Mouse (Mus musculus): ENCODE data around the gene Fam171a1. TPM values are rescaled to one million over a fixed set of nuclear protein-coding genes. Genes with fewer than 3 reads are reported as not detected.
A peak's percentile ranks its signal among the peaks of the same experiment; 100 is the strongest.

The Fam171a1 gene
- polyA plus RNA-seq, 1 experiment from 2014 or later, result 28.1 TPM

DNA sequence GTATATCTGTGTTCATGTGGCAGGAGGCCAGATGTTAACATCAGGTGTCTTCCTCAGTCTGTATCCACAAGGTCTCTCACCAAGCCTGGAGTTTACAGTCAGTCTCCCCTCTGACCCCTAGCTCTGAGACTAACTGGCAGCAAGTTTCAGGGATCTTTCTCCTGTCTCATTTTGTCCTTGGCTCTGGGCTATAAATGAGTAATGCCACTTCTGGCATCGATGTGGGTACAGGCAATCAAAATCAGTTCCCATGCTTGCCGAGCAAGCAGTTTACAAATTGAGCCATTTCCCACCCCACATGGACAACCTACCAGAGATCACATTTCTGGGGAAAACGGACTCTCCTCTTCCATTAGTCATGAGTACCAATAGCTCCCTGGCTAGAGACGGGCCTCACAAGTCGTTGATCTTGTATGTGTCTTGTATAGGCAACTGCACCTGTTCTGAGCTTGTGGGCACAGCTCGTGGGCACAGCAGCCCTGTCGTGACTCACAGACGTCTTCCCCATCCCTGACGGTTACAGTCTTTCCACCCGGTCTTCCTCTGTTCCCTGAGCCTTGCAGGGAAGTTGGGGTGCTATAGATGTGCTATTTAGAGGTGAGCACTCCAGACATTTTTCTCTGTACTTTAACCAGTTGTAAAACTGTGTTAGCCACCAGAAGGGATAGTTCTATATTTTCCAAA is 43.8 kb downstream of the Fam171a1 start:
- no peak overlapping the region for H3K4me2 ChIP-seq
- no peaks in the 10 kb centered on the region for H3K36me3 ChIP-seq
- no peak overlapping the region for H3K4me3 ChIP-seq
- H3K27me3 ChIP-seq, result no peaks in the 10 kb centered on the region
- WGBS, result 73% methylated on average over 10 of the region's 10 CpGs
- ATAC-seq (ENCODE audit: insufficient number of reproducible peaks, insufficient read depth, low FRiP score, low TSS enrichment, low read depth), result no peak
- no peaks in the 10 kb centered on the region for H3K9me3 ChIP-seq
- no peak overlapping the region; the same call in 1 of the 2 replicates for H3K27ac ChIP-seq
- H3K4me1 ChIP-seq, result peaks cover 44% of the 10 kb centered on the region
- H3K9ac ChIP-seq, result no peak overlapping the region

DNA sequence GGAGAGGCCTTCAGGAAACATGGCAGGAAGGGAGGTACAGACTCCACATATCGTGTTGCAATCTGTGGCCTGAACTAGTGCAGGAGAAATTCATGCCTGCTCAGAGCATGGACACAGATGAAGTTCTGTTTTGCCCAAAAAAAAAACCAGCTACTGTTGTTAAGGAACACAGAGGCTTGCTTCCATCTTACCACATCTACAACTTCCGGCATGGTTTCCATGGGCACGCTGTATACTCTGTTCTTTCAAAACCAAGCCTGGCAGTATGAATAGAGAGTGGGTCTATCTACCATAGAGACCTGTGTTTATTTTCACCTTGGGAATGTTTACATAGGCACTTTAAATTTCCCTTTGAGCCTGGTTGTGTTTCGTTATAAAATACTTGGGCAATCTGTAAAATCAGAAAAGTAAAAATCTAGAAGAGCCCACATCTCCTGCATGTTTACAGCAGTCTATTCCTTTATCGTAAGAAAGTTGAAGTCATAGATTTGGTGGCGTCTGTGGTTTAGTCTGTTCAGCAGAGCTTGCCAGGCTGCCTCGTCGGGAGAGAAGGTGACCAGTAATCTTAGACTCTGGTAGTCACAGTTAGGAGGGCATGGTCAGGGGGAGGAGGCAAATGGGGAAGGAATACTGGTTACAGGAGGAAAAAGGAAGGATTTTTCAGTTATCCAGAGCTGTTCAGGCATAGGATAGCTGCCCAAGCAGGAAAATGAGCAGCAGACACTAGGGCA is 44.8 kb downstream of the Fam171a1 start:
- peak overlapping the region; percentile 39 for H3K27ac ChIP-seq
- no peak overlapping the region for H3K4me3 ChIP-seq
- ATAC-seq (ENCODE audit: insufficient number of reproducible peaks, insufficient read depth, low FRiP score, low TSS enrichment, low read depth), result peak; percentile 56; the same call in 1 of the 2 replicates
- no peak overlapping the region for H3K4me2 ChIP-seq
- H3K27me3 ChIP-seq, result no peaks in the 10 kb centered on the region
- H3K9me3 ChIP-seq, result no peaks in the 10 kb centered on the region
- no peak overlapping the region for H3K9ac ChIP-seq
- H3K4me1 ChIP-seq, result peaks cover 40% of the 10 kb centered on the region
- H3K36me3 ChIP-seq, result no peaks in the 10 kb centered on the region
- WGBS, result 61% methylated on average over 8 of the region's 8 CpGs

DNA sequence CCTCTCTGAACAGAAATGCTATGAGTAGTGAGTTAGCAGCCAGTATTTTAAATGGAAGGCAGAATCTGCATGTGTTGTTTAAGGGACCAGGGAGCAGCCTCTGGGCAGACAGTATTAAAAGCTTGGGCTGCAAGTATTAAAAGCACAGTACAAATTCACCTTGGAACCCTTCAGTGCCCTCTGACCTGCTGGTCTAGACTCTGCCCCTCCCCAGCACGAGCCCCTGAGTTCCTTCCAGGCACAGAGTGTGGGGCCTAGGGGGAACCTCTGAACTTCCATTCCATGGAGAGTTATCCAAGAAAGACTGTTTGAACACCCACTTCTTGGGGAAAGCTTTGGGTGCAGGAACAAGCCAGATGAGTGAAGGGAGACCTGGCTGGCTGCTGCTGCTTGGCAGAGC is 47.6 kb downstream of the Fam171a1 start:
- Histone ChIP-seq H3K4me2 (no peak overlapping the region), H3K27ac (no peak overlapping the region), H3K9me3 (no peaks in the 10 kb centered on the region), H3K4me1 (peaks cover 29% of the 10 kb centered on the region), H3K4me3 (no peak overlapping the region), H3K27me3 (no peaks in the 10 kb centered on the region), H3K9ac (no peak overlapping the region), H3K36me3 (no peaks in the 10 kb centered on the region)
- WGBS, result 29% methylated on average over 1 of the region's 1 CpGs
- ATAC-seq (ENCODE audit: insufficient number of reproducible peaks, insufficient read depth, low FRiP score, low TSS enrichment, low read depth), result no peak

DNA sequence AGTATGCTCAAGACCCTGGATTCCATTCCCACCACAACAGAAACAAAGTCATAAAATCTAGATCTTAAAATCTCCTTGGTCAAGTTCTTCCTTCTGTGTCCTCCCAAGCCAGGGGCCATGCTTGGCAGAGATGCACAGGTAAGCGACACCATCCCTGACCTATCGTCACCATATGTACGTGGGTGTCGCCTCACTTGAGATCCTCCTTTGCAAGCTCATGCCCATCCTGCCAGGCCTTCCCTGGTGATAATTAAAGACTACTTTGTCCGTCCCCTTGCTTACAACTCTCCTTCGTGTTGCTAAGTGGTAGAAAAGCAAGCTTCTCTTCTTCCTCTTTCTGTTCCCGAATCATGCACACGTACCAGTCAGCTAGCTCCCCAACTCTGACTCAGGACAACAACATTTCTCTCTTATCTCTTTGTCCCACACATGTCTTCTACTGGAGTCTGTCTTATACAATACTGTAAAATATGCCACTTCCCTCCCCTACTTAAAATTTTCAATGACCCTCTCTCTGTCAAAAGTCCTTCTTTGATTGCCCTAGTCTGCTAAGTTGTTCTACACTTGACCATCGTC is 49.6 kb downstream of the Fam171a1 start:
- no peaks in the 10 kb centered on the region for H3K9me3 ChIP-seq

DNA sequence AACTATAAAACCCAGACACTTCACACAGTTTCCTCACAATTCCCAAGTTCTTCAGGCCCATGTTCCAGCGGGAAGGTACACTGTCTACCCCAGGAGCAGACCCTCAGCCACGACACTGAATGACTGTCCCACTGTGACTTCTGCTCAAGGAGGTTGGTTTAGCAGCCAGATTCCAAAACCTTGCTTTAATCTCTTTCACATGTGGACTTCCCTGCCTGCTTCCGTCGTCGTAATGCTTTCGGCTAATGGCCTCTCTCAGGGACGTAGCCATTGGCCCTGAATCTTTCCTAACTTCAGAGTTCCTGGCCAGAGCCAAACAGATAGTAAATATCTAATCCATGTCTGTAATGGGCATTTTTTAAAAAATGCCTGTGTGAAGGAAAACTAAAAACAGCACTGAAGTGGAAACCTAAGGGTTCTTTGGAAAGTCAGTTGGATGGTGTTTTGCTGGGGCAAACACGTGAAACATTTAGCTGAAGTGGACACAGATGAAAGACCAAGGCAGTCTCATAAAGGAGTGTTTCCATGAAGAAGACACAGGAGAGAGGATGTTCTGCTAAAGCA is 51.1 kb downstream of the Fam171a1 start:
- Histone ChIP-seq H3K4me1 (0 out of 2 replicates have a peak, but pooled peaks cover 10% of the 10 kb centered on the region), H3K27me3 (no peaks in the 10 kb centered on the region), H3K4me3 (no peak overlapping the region), H3K9ac (no peak overlapping the region), H3K27ac (no peak overlapping the region), H3K36me3 (no peaks in the 10 kb centered on the region), H3K4me2 (no peak overlapping the region), H3K9me3 (no peaks in the 10 kb centered on the region)
- WGBS, result 49% methylated on average over 8 of the region's 8 CpGs
- no peak for ATAC-seq (ENCODE audit: insufficient number of reproducible peaks, insufficient read depth, low FRiP score, low TSS enrichment, low read depth)

More for the DNA sequence above, 49.6 kb downstream of the Fam171a1 start:
- no peaks in the 10 kb centered on the region for H3K27me3 ChIP-seq
- H3K4me2 ChIP-seq, result no peak overlapping the region
- H3K4me1 ChIP-seq, result peaks cover 19% of the 10 kb centered on the region
- no peak overlapping the region for H3K9ac ChIP-seq
- no peak overlapping the region for H3K27ac ChIP-seq
- no peaks in the 10 kb centered on the region for H3K36me3 ChIP-seq
- no peak overlapping the region for H3K4me3 ChIP-seq
- no peak for ATAC-seq (ENCODE audit: insufficient number of reproducible peaks, insufficient read depth, low FRiP score, low TSS enrichment, low read depth)
- 90% methylated on average over 9 of the region's 9 CpGs for WGBS

DNA sequence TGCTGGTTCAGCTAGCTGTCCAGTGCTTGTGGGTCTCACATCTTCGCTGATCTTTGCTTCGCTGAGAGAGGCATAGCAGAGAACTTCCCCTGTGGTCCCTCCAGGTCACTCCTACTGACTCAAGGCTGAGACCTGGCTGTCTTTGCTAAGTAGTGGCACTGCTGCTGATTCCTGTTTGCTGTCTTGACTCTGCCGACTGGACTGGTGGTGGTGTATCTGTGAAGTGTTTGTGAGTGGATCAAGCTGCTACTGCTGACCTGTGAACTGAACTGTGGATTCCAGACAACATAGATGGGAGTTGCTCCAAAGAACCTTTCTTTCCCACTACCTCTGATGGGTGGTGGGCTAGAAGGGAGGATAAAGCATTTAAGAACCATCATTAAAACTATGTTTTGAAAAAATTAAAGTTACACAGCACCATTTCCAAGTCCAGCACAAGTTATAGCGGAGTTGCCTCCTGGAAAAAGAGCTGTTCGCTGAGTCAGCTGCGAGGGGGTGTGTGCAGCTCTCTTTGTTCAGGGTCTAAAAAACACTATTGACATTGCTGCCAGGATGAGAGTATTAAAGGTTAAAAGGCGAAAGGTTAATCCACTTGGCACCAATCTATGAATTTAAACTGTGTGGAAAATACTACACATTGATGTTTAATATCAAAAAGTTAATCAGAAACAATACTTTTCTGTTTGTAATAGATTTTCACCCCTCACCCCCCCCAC is 52.0 kb downstream of the Fam171a1 start:
- H3K9me3 ChIP-seq, result no peaks in the 10 kb centered on the region
- H3K4me1 ChIP-seq, result 0 out of 2 replicates have a peak, but pooled peaks cover 4% of the 10 kb centered on the region
- H3K27ac ChIP-seq, result 0 out of 2 replicates have a peak overlapping the region, but pooled peaks have one; percentile 28
- H3K27me3 ChIP-seq, result no peaks in the 10 kb centered on the region
- no peaks in the 10 kb centered on the region for H3K36me3 ChIP-seq
- ATAC-seq (ENCODE audit: insufficient number of reproducible peaks, insufficient read depth, low FRiP score, low TSS enrichment, low read depth), result no peak
- H3K4me3 ChIP-seq, result no peak overlapping the region
- 84% methylated on average over 7 of the region's 7 CpGs for WGBS
- no peak overlapping the region for H3K4me2 ChIP-seq
- no peak overlapping the region for H3K9ac ChIP-seq

DNA sequence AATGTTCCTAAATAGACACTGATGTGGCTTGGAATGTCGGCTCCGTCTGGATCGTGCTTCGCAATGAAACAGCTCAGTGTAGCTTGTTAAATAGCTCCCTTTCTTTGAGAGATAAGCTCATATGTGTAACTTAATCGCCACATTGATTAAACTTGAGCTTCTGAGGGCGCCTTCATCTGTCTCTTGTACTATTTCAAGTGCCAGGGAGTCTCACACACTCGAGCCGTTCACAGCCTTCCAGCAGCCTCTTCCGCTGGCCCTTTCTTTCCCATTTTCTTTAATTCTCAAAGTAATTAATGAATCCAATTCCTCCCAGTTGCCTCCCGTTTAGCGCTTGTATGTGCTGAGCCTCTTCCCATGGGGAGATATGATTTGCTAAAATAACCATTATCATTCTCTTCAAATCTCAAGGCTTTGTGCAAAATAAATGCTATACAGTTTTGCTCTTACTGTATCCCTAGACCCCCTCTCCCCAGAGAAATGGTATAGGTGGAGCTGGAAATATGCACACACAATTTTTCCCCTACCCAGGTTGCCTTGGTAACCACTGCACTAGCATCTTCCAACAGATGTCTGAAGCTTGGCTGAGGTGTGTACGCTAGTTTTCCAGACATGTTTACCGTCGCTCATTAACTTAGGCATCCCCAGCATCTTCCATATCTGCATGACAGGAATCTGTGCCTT is 54.8 kb downstream of the Fam171a1 start:
- 81% methylated on average over 14 of the region's 14 CpGs for WGBS
- peaks cover 13% of the 10 kb centered on the region for H3K4me1 ChIP-seq

DNA sequence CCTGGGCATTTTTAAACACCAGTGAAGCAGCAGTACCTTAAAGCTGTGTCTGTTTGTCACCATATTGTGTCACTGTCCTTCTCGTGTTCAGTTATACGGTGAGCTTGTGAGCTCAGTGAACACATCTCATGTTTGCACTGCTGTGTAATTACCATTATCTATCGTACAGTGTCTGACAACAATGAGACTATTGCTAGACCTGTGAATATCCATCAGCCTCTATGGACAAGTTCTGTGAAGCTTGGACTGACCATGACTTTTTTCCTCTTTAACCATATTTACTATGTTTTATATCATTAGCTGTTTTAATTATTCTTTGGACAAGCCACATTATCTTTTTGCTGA is 55.4 kb downstream of the Fam171a1 start:
- no peak overlapping the region for H3K4me2 ChIP-seq
- H3K4me1 ChIP-seq, result peaks cover 13% of the 10 kb centered on the region
- no peak overlapping the region for H3K27ac ChIP-seq
- no peaks in the 10 kb centered on the region for H3K9me3 ChIP-seq
- H3K36me3 ChIP-seq, result no peaks in the 10 kb centered on the region
- WGBS, result 93% methylated on average over 3 of the region's 3 CpGs
- H3K27me3 ChIP-seq, result no peaks in the 10 kb centered on the region
- no peak overlapping the region for H3K4me3 ChIP-seq
- no peak for ATAC-seq (ENCODE audit: insufficient number of reproducible peaks, insufficient read depth, low FRiP score, low TSS enrichment, low read depth)
- no peak overlapping the region for H3K9ac ChIP-seq

More for the DNA sequence above, 54.8 kb downstream of the Fam171a1 start:
- Histone ChIP-seq H3K36me3 (no peaks in the 10 kb centered on the region), H3K9ac (no peak overlapping the region), H3K27ac (no peak overlapping the region), H3K4me2 (no peak overlapping the region), H3K4me3 (no peak overlapping the region), H3K9me3 (no peaks in the 10 kb centered on the region), H3K27me3 (no peaks in the 10 kb centered on the region)
- ATAC-seq (ENCODE audit: insufficient number of reproducible peaks, insufficient read depth, low FRiP score, low TSS enrichment, low read depth), result no peak

DNA sequence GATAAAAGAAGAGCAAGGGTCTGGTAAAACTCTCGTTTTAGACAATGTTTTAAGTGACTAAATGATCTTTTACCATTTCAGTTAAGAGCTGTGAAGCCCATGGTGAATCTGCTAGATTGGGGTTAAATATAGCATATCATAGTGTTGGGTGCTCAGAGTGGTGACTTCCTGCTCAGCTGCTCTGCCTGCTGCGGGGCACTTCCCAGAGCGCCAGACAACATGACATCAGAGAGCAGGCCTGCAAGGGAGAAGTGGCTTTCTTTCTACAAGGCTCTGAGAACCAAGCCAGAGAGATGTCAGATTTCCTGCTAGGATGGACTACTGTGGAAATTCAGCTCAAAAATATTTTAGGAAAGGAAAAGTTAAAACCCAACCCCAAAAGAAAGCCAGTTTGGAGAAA is 57.8 kb downstream of the Fam171a1 start:
- no peak overlapping the region for H3K9ac ChIP-seq
- H3K9me3 ChIP-seq, result no peaks in the 10 kb centered on the region
- H3K4me2 ChIP-seq, result no peak overlapping the region
- H3K4me3 ChIP-seq, result no peak overlapping the region
- 48% methylated on average over 3 of the region's 3 CpGs for WGBS
- no peak overlapping the region for H3K27ac ChIP-seq
- no peaks in the 10 kb centered on the region for H3K27me3 ChIP-seq
- peaks cover 13% of the 10 kb centered on the region for H3K4me1 ChIP-seq
- no peaks in the 10 kb centered on the region for H3K36me3 ChIP-seq
- no peak for ATAC-seq (ENCODE audit: insufficient number of reproducible peaks, insufficient read depth, low FRiP score, low TSS enrichment, low read depth)

DNA sequence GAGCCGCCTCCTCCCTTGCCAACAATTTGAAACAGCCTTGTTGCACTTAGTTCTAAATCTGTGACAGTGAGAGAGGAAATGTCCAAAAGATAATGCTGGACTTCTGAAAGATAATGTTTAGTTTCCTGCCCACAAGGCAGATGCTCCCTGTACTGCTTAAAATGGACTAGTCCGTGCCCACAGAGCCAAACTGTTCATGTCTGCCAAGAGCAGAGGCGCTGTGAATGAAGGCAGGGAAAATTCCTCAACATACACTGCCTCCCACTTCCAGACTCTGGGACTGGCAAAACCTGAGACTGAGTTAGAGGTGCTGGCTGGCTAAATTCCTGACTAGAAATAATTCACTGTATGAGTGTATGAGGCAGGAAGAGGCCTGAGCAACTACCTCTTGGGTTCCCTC is 58.6 kb downstream of the Fam171a1 start:
- H3K27ac ChIP-seq, result no peak overlapping the region
- ATAC-seq (ENCODE audit: insufficient number of reproducible peaks, insufficient read depth, low FRiP score, low TSS enrichment, low read depth), result no peak
- WGBS, result 63% methylated on average over 3 of the region's 3 CpGs

DNA sequence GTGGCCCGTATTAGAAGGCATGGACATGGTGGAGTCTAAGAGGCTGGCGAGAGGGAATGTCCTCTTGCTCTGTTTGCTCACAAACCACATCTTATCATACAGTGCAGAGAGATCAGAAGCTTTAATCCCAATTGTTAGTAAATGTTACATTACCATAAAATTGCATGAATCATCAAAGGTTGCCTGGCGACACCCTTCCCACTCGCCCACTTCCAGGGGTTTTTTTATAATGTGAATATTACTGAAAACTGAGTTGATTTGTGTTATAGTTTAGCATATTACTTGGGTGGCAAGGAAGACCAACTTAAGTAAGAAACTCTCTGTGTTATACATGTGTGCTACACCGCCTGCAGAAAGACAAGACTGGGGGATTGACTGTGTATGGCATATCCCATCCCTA is 60.9 kb downstream of the Fam171a1 start:
- 93% methylated on average over 5 of the region's 5 CpGs for WGBS
- Histone ChIP-seq H3K36me3 (peaks cover 10% of the 10 kb centered on the region), H3K9me3 (no peaks in the 10 kb centered on the region), H3K27me3 (no peaks in the 10 kb centered on the region), H3K9ac (no peak overlapping the region), H3K4me3 (no peak overlapping the region), H3K4me2 (no peak overlapping the region), H3K27ac (no peak overlapping the region), H3K4me1 (peaks cover 13% of the 10 kb centered on the region)
- ATAC-seq (ENCODE audit: insufficient number of reproducible peaks, insufficient read depth, low FRiP score, low TSS enrichment, low read depth), result no peak

More for the DNA sequence above, 58.6 kb downstream of the Fam171a1 start:
- Histone ChIP-seq H3K9me3 (no peaks in the 10 kb centered on the region), H3K36me3 (no peaks in the 10 kb centered on the region), H3K4me3 (no peak overlapping the region), H3K9ac (no peak overlapping the region), H3K27me3 (no peaks in the 10 kb centered on the region), H3K4me1 (peaks cover 13% of the 10 kb centered on the region), H3K4me2 (no peak overlapping the region)
